Mouse (Mus musculus) embryo, embryonic 9.5 days (tissue): ENCODE results near the gene Tas2r130.
"Not testable (repeated sequence)": the region's sequence is repeated elsewhere in the genome, so short reads cannot be mapped to it uniquely, and the experiment has no call there.

Experiments used
- DNase-seq: peaks from one replicate; pipeline ENCODE4 v3.0.0-alpha.2; 2017; ENCODE audit errors: extremely low spot score

The Tas2r130 gene

DNA sequence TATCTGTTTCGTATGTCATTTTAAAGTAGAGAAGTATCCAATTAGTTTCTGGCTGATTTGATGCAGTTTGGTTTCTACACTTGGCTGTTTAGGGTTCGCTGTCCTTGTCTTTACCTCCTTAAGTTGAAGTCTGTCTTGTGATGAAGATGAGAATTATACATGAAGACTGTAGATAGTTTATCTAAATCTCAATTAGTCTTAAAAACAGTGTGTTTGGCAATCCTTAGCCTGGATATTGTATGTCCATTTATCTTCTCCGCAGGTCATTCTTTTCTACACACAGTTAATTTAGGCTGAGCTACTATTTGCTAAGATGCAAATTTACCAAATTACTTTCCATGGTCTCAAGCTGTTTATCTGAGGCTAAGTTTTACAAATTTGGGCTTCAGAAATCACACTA is at the start of gene Tas2r130:
Tas2r130 (minus strand) TSS at position 101 of the 400 bp plus-strand sequence.
- no peak for DNase-seq

DNA sequence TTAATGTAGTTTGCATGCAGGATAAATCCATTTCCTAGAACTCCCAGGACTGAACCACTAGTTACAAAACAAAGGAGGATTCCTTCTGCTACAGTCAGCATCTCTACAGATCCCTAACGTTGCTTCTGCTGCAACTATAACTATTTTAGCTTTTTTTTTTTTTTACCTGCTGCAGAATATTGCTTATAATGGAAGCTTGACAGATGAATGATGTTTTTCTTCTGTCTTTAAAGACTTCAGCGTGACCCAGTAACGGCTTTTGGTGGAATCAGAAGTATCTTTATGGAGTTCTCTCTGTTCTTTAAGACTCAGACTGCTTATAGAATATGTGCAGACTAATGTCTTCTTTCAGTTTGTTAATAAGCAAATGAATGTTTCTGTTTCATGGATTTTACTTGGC is 48.1 kb upstream of the Tas2r130 start, which contains the start of gene Tas2r106:
Tas2r106 (minus strand) TSS at position 101 of the 400 bp plus-strand sequence.
- no peak for DNase-seq

DNA sequence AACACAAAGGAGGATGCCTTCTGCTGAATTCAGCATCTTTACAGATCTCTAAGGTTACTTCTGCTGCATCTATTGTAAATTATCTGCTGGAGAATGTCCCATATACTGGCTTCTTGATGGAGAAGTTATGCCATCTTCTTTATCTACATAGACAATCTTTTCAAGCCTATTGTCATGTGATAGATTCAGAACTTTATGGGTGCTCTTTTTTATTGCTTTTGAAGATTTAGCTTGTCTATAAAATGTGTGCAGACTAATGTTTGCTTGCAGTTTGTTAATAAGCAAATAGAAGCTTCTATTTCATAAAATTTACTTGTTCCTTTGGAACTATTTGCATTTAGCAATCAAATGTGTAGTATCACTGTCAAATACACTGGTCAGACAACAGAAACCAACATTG is 29.3 kb upstream of the Tas2r130 start, which contains the start of gene Tas2r107:
Tas2r107 (minus strand) TSS at position 101 of the 400 bp plus-strand sequence.
- DNase-seq = no peak

DNA sequence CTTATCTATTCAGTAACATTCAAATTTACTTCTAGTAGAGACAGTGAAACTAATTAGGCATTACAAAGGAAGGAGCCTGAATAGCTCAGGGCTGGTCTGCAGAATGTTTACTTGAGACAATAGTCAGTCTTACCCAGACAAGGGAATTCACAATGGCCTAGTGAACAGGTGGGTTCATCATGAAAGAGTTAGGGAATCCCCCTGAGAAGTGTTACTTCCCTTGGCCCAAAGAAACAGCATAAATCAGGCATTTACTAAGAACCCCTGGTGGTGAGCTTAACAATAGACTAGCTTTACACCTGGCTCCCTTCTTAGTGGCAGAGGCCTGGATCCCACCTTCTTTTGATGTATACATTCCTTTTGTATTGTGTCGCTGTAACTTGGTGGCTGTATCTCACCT is 20.8 kb downstream of the Tas2r130 start:
- not testable (repeated sequence) for DNase-seq

DNA sequence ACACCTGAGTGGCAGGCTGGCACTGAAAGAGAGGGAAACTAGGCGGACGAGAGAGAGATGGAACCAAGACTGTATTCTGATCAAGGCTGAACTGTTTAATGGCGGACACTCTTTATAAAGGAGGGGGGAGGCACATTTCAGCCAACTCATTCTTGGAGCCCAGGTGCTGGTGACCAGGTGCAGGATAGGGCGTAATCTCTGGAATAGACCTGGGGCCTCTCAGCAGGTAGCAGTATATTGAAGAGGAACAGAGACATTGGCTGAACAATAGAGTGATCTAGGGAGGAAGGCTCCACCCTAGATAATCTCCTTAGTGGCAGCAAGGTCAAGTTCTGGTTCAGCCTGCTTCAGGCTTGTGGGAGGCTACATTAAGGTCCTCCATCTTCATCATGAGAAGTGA is 25.9 kb downstream of the Tas2r130 start:
- DNase-seq = no peak
